Mouse (Mus musculus): ENCODE measurements around the gene Tesmin. TPM values are rescaled to one million over a fixed set of nuclear protein-coding genes. Genes with fewer than 3 reads are reported as not detected.

Tesmin gene
- total RNA-seq, 1 experiment from 2014 or later = 1.3 TPM

DNA sequence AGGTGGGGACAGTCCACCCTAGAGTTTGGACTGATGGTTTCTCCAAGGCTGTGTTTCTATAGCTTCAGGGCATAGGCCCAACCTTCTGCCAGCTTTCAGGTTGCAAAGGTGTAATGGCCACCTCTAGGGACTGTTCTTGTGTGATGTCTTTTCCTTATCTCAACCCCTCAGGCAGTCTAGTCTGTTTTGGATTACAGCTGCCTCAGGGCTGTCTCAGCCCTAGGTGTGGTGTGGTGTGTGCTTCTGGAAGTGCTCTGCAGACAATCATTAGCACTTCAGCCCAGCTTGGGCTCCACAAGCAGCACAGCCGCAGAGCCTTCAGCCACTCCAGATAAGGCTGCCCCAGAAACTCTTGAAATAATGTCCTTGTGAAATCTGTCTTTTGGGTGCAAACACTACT is 3.7 kb downstream of the Tesmin start:
- no peak for DNase-seq

DNA sequence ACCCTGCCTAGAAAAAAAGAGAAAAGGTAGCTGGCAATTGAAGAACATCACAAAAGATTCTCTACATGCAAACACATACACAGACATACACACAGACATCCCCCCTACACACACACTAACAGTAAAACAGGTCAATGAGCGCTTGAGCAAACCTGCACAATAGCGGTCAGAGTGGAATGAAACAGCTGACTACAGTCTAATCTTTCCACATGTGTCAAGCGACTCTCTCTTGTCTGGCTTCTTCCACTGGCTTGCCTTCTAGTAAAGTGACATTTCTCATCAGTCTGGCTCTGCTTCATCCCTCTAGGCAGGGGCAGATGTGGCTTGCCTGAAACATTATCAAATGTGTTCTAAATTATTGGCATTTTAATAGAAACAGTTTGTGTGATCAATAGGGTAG is 5.6 kb downstream of the Tesmin start:
- DNase-seq = no peak

DNA sequence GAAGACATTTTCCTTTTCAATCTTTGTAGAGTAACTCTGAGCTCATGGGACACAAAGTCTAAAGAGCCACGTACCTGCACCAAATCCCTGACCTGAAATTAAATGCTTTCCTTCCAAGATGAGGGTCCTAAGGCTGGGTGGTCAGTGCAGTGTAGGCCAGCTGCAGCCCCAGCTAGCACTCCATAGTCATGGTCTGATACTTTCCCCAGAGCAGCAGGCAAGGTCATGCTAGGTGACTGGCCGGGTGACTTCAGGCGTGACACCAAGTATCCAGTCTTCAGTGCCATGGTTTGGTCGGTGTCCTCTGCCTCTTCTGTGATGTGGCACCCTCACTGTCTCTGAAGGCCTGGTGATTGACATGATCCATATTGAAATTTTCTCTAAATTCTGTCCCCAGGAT is 11.4 kb downstream of the Tesmin start:
- DNase-seq = no peak

DNA sequence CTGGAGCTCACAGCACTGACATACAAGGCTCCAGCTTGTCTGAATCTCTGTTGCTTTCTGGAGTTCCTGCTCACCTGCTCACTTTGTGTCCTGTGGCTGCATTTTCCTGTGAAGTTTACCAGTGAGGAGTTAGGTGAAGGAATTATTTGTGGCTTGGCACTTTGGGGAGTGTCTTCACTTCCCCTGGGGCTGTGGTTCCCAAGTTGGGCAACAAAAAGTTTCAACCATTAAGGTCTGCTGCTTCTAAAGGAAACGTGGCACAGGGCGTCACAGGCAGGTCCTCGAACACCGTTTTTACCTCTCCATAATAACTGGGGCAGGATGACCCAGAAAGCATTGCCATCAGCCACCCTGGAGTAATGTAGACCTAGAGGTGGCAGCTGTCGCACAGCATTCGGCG is 12.8 kb downstream of the Tesmin start:
- DNase-seq = no peak

DNA sequence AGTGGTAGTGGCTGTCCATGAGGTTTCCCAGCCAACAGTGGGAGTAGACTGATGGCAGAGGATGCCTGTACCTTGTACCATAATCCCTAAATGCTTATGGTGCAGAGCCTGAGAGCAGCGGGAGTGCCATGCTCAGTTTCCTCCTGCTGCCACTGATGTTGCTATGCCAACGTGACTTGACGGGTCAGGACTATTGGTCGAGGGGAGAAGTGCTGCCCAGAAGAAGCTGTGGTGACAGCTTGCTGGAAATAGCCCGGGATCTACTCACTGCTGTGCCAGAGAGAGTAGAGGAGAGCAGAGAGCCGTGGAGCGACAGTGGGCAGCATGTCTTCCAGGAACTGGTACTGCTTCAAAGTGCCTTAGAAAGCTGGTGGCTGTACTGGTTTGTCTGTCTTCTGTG is 13.3 kb downstream of the Tesmin start:
- DNase-seq = no peak

DNA sequence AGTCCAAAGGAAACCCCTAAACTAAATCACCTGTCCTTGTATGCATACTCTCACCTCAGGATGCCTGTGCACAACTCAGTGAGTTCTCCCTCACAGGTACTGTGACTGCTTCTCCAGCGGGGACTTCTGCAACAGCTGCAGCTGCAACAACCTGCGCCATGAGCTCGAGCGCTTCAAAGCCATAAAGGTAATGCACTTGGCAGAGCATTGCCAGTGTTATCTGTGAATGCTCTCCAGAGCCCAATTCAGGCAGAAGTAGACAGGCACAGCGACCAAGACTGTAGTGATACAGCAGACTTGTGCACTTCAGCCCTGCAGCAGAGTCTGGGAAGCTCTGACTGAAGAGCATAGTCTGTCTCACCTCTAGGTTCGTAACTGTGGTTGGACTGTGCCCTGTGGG is 13.7 kb downstream of the Tesmin start:
- DNase-seq = no peak

DNA sequence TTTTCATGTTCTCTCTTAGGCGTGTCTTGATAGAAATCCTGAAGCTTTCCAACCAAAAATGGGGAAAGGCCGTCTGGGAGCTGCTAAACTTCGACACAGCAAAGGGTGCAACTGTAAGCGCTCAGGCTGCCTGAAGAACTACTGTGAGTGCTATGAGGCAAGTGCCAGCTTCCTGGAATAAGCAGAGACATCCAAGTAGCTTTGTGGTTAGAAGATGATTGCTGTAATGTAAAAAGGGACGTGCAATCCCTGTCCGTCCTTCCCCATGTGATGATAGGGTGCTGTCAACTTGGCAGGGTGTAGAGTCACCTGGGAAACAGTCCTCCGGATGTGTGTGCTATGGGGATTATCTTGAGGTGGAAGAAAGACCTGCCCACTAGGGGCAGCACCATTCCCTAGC is 15.4 kb downstream of the Tesmin start:
- DNase-seq = no peak

DNA sequence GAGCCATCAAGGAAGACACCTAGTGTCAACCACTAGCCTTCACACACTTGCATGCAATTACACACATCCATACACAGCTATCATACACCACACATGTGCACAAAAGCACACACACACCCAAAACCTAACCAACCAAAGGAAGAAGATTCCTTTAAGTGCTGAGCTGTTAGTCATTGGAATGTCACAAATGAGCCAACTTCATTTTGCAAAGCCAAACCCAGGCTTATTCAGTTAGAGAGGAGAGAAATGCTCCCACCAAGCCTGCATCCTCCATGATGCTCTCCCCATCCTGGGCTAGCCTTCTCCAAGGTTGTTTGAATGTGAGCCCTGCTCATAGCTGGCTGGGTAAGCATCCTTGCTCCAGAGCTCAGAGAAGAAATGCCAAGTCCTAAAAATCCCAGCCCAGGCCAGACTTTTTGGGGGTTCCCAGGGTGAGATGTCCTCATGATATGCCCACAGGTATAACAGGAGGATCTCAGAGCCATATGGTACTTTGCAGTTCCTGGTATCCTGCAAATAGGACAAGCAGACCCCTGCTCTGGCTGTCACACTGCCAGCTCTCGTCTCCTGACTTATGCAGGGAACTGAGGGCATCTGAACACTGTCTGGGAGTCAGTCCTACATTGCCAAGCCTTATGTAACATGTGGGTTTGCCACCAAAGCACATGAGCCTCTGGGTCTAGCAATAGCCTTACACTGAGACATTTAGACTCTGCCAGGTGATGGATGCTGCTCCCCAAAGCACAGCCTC is 17.0 kb downstream of the Tesmin start:
- no peak for DNase-seq

DNA sequence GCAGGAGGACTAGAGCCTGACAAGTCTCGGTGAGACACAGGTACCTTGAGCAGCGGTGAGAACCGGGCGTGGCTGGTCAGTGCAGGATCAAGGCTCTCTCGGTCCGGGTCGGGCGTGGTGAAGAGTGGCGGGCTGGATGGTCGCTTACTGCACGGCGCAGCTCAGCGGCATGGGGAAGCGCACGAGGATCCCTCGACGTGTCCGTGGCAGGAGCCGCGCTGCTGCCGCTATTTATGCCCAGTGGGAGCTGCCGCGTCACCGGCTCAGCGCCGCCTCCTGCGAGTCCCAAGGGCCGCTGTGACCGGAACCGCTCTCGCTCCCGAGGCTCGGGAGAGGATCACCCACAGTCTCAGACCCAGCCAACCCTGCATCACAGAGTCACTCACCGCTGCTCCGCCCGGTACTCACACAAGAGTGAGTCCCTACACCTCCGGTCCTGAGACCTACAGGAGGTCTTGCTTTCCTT is 25.6 kb downstream of the Tesmin start, which contains the start of gene Gal:
Gene Gal, minus strand, starts transcription at position 277 of the 466 bp plus-strand sequence.
- peak; percentile 69 for DNase-seq

DNA sequence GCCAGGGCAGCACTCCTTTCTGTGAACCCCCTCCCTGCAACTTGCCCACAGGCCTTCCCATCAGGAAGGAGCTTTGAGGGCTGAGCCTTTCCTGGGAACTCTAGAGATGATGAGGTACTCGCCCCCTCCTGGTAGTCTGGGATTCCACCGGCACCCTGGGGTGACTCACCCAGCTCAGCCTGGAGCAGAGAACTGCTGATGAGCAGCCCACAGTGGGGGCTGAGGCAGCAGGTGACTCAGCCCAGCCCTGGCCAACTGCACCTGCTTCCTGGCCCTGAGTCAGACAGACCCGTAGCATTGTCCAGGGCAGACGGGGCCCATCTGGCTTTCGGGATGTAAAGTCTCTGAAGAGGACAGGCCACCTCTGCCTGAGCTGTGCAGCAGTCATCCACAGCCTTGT is 30.6 kb downstream of the Tesmin start:
- peak; percentile 67 for DNase-seq

DNA sequence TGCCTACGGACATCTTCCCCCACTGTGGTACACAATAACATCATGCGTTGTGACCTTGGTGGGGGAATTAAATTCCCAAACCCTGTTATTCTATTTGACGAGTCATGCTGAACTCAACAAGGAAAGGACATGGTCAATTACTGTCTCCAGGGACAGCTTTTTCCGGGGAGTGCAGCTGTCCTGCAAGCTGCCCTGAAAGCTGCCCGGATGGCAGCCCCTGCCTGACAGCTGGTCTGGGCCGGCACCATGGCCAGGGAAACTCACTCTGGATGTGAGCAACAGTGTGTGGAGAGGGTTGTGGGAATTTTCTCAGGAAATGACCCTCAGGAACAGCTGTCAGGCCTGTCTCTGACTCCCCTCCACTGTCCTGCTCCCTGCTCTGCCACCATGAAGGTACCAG is 33.8 kb downstream of the Tesmin start:
- no peak for DNase-seq

DNA sequence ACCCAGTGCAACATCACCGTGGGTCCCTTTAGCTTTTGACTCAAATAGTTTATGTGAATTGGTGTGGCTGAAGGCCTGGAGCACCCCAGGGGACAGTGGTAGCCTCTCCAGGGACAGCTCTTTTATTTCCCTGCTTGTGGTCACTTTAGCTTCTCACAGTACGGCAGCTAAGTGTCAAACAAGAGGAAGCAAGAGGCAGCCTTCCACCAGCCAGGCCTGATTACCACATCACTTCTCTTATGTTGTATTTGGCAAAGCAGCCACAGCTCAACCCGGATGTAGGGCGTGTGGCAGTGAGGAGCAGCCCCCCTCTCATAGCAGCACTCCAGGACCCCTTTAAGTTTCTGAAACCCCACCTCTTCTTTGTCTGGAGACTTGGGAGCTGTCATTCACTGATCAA is 34.3 kb downstream of the Tesmin start:
- no peak for DNase-seq

DNA sequence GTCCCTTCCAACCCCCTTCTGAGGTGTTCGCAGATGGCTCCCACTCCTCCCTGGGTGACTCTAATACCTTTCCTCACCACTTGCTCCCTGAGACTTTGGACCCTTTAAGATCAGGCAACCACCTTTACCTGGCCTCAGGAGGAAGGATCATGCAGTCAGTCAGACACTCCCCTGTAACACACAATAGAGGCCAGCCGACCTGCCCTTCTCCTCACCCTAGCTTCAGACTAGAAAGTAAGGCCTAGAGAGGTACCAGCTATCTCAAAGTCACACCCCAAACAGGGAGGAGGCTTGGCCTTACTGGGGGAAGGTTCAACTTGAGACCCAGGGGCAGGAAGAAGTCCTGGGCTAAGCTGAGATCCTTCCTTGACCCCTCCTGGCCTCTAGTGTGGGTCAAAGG is 35.6 kb downstream of the Tesmin start:
- DNase-seq = no peak

DNA sequence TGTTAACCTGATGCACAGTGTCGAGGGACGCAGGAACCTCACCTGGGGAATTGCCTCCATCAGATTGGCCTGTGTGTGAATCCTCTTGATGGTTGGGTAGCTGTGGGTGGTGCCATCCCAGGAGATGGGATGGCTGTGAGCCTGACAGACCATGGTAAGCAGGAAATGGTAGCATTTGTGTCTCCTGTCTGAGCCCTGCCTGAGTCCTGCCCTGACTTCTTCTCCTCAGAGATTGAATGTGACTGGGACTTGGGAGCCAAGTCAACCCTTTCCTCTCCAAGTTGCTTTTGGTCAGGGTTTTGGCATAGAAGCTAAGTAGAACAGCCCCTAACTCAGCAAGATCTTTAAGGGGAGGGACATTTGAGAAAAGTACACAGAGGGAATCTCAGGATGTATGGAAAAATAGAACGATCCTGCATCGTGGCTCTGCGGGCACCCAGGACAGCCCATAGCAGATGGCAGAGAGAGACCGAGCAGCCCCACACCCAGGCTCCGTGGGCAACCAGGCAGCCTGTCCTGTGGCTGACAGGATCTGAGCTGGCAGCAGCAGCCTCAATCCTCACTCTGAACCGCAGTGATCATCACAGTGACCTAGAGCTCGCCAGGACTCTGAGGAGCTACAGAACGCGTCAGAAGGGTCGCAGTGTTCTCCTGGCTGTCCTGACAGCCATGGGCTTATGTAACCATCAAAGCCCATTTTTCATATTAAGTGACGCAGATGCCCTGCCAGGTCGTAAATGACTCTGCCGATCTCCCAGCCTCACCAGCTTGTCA is 39.6 kb downstream of the Tesmin start:
- DNase-seq = no peak

DNA sequence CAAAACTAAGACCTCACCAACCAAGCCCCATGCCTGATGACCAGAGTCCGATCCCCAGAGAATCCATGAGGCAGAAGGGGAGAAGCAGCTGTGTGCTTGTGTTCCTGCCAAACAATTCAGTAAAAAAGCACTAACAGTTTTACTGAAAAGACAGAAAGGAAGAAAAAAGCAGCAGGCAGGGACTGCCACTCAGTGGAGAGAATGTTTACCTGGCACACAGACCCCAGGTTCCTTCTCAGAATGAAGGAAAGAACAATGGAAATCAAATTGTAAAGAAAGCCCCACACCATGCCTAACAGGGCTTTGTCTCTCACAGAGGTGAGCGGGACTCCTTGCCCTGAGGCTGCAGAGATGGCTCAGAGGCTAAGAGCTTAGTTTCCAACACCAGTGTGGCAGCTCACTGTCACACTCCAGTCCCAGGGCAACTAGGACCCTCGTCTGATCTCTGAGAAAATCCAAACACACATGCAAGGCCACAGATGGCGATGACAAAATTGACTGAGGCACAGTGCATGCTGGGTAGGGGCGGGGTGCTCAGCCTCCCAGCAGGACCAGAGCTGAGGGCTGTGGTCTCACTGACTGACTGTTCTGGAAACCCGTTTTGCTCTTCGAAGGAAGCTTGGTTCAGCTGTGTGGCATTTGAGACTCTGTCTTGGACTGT is 40.6 kb downstream of the Tesmin start:
- no peak for DNase-seq

DNA sequence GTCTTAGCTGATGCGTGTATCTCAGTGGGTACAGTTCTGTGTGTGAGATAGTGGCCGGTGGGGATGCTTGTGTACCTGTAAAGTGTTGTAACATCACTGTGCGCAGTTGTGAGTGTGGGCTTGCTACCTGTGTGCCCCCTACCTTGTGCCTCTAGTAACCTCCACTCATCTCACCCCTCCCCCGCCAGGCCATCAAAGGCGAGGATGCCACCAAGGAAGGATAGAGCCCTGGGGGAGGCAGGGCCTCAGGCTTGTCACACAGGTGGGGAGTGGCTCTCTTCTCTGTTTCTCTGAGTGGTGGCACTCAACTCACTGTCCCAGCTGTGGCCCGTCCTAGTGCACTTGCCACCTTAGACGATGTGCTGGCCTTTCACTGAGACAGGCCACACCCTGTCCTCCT is 42.4 kb downstream of the Tesmin start:
- DNase-seq = no peak

DNA sequence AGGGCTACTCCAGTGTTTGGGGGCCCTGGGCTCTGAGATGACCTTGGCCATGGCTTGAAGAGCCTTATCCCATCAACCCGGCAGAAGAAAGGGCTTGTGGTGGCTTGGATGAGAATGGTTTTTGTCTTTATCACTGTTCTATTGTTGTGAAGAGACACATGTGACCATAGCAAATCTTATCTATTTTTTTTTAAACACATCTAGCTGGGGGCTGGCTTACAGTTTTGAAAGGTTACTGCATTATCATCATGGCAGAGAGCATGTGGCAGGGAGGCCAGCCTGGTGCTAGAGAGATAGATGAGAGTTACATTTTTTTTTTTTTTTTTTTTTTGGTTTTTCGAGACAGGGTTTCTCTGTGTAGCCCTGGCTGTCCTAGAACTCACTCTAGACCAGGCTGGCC is 43.3 kb downstream of the Tesmin start:
- DNase-seq = no peak

DNA sequence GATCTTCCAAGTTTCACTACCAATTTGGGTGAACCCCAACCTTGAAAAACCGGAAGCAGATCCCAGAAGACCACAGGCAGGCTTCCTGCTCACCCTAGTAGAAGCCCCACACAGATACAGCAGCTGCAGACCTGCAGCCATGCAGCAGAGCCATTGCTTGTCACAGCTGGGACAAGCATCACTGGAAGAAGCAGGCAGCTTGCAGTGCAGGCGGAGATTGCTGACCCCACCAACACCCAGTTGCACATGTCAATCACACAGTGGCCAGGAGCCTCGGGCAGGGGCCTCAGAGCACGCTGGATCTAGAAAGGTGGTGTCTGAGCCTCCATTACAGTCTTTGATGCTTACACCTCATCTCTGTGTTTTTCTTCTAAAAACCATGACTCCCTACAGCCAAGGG is 45.5 kb downstream of the Tesmin start:
- no peak for DNase-seq

DNA sequence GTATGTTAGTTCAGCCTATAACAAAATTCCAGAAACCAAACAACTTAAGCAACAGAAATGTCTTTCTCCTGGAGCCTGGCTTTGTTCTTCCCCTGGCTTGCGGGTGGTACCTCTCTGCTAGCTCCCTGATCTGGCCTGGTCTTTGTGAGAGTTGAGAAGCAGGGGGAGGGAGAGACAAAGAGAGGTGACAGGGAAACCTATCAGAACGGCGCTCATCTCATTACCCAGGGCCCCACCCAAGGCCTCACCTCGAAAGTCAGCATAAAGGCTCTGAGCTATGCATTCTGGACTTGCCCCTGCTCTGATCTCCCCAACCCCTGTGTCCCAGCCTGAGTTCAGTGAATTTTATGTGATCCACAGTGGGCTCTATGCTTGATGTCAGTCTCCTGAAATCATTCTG is 46.0 kb downstream of the Tesmin start:
- DNase-seq = no peak

DNA sequence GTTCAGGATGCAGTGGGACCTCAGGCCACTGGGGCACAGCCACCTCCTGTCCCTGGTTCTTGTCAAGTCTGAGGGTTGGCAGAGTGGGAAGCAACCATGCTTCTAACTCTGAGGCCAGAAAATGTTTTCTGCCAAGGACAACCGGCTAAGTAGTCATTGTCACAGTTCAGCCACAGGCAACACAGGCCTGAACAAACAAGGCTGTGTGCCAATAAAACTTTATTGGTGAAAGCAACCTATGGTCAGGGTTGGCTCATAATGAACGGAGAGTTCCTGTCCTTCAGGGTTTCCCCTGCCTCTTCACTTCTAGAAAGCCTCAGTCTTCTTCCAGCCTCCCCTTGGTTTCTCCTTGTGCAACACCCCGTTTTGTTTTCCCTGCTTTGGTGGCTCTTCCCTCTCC is 47.2 kb downstream of the Tesmin start:
- DNase-seq = no peak

DNA sequence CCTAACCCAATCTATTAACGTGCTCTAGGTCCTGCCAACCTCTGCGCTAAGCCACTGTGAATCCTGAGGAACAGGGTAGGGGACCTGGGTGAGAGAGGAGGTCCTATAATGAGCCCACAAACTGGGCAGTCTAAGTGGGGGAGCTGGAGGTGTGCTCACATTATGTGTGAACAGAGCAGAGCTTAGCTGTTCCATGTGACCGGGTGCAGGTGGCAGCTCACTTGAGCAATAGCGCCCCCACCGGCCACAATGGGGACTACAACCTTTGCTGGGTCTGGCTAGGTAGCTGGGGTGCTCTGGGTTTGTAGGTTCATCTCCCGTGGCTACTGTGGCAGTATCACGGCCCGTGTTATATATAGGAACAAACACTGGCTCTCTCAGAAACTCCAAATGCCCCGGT is 48.2 kb downstream of the Tesmin start:
- peak; percentile 74 for DNase-seq

DNA sequence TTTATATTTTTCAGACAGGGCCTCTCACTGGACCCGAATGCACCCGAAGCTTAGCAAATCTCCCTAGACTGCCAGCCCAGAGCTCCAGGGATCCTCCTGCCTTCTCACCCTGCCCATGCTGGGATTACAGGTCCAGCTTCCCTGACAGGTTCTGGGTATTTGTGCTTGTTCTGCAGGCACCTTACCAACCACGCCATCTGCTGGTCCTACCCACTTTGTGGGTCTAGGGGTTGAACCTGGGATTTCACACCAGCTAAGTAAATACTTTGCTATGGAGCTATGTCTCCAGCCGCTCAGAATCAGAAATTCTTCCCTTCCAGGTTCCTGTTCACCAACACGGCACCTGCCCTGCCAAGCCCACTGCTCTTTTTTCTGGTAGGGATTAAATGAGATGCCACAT is 49.3 kb downstream of the Tesmin start:
- DNase-seq = no peak

DNA sequence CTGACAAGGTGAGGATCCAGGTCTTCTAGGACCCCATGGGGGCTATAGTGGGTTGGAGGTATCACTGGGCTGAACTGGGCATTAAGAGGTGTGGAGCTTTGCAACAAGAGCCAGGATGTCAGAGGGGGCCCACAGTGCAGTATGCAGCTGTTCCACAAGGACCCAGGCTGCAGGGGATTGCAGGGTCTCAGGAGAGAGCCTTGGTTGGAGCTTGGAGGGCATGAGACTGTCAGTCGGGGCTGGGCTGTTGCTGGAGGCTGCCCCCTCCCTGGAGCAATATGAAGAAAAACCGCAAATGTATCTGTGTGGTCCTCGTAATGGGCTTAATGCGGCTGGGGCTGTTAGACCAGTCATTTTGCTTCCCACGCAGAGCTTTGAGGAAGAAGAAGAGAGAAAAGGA is 52.0 kb downstream of the Tesmin start:
- DNase-seq = no peak
